Mouse (Mus musculus): ENCODE measurements at regions not wholly inside any gene's neighbourhood (a gene's known extent, or its start where the extent isn't known, plus 50 kb on each side); places are given as distances from the start of the nearest gene placed in this dataset.

GRCm38 (mm10) chr2:59406976-59407375, 77.5 kb upstream of the Dapl1 start:
- peak; percentile 22 for DNase-seq

- peak; percentile 67 for DNase-seq
These were observed 76.9 kb upstream of the Dapl1 start for GRCm38 (mm10) chr2:59407512-59407988.

GRCm38 (mm10) chr2:59408040-59408587, 76.3 kb upstream of the Dapl1 start:
- no peak for DNase-seq

- DNase-seq: no peak
These were observed 69.8 kb upstream of the Dapl1 start for GRCm38 (mm10) chr2:59414612-59415011.

GRCm38 (mm10) chr2:59416491-59417195, 67.8 kb upstream of the Dapl1 start:
- DNase-seq: no peak

GRCm38 (mm10) chr2:59417384-59417955, 67.0 kb upstream of the Dapl1 start:
- no peak for DNase-seq

GRCm38 (mm10) chr2:59420496-59420895, 64.0 kb upstream of the Dapl1 start:
- DNase-seq: no peak

GRCm38 (mm10) chr2:59422291-59423242, 61.9 kb upstream of the Dapl1 start:
- no peak for DNase-seq

GRCm38 (mm10) chr2:59424205-59424604, 60.2 kb upstream of the Dapl1 start:
- no peak for DNase-seq

GRCm38 (mm10) chr2:59424729-59425128, 59.7 kb upstream of the Dapl1 start:
- DNase-seq: peak; percentile 52

- DNase-seq: no peak
These were observed 58.6 kb upstream of the Dapl1 start for GRCm38 (mm10) chr2:59425876-59426275.

GRCm38 (mm10) chr2:59431466-59431865, 53.0 kb upstream of the Dapl1 start:
- DNase-seq: no peak

GRCm38 (mm10) chr2:59431867-59432266, 52.6 kb upstream of the Dapl1 start:
- no peak for DNase-seq
